Mouse (Mus musculus) heart, adult 11 months (tissue): ENCODE results near the gene 1700001C02Rik.

Source experiments
- DNase-seq: peaks from one replicate; pipeline ENCODE4 v3.0.0; 2022

1700001C02Rik gene

GRCm38 (mm10) chr5:30465861-30466260, at the start of gene 1700001C02Rik:
Gene 1700001C02Rik, plus strand, starts transcription at chr5:30466047.
- no peak for DNase-seq

- DNase-seq, result no peak
Observed at GRCm38 (mm10) chr5:30416665-30417064, 49.2 kb upstream of the 1700001C02Rik start.

GRCm38 (mm10) chr5:30423121-30423520, 42.7 kb upstream of the 1700001C02Rik start:
- no peak for DNase-seq

- DNase-seq, result no peak
Observed at GRCm38 (mm10) chr5:30423572-30424244, 42.1 kb upstream of the 1700001C02Rik start.

- DNase-seq, result no peak
Observed at GRCm38 (mm10) chr5:30427406-30427805, 38.4 kb upstream of the 1700001C02Rik start.

GRCm38 (mm10) chr5:30438931-30439330, 26.9 kb upstream of the 1700001C02Rik start:
- no peak for DNase-seq

GRCm38 (mm10) chr5:30440308-30440906, 25.4 kb upstream of the 1700001C02Rik start:
- DNase-seq, result no peak

GRCm38 (mm10) chr5:30442196-30442595, 23.7 kb upstream of the 1700001C02Rik start:
- no peak for DNase-seq

- no peak for DNase-seq
Observed at GRCm38 (mm10) chr5:30444327-30444895, 21.4 kb upstream of the 1700001C02Rik start.

GRCm38 (mm10) chr5:30456056-30456455, 9.8 kb upstream of the 1700001C02Rik start:
- no peak for DNase-seq

GRCm38 (mm10) chr5:30460155-30460554, 5.7 kb upstream of the 1700001C02Rik start:
- no peak for DNase-seq

GRCm38 (mm10) chr5:30461821-30462220, 4.0 kb upstream of the 1700001C02Rik start, which contains the start of gene Otof:
Gene Otof, minus strand, starts transcription at chr5:30461932.
- no peak for DNase-seq

- no peak for DNase-seq
Observed at GRCm38 (mm10) chr5:30466315-30466714, 468 bp downstream of the 1700001C02Rik start.

GRCm38 (mm10) chr5:30470454-30470853, 4.6 kb downstream of the 1700001C02Rik start:
- no peak for DNase-seq

- DNase-seq, result no peak
Observed at GRCm38 (mm10) chr5:30472148-30472547, 6.3 kb downstream of the 1700001C02Rik start.

GRCm38 (mm10) chr5:30476534-30476933, 10.7 kb downstream of the 1700001C02Rik start:
- DNase-seq, result no peak

GRCm38 (mm10) chr5:30482319-30482718, 16.5 kb downstream of the 1700001C02Rik start:
- DNase-seq, result no peak

GRCm38 (mm10) chr5:30483533-30483932, 17.7 kb downstream of the 1700001C02Rik start:
- DNase-seq, result peak; percentile 94

- no peak for DNase-seq
Observed at GRCm38 (mm10) chr5:30484591-30484990, 18.7 kb downstream of the 1700001C02Rik start.

- no peak for DNase-seq
Observed at GRCm38 (mm10) chr5:30485136-30485535, 19.3 kb downstream of the 1700001C02Rik start.

GRCm38 (mm10) chr5:30490215-30490614, 24.4 kb downstream of the 1700001C02Rik start:
- no peak for DNase-seq

- DNase-seq, result no peak
Observed at GRCm38 (mm10) chr5:30490845-30491244, 25.0 kb downstream of the 1700001C02Rik start.

GRCm38 (mm10) chr5:30493723-30494122, 27.9 kb downstream of the 1700001C02Rik start:
- DNase-seq, result no peak

- DNase-seq, result no peak
Observed at GRCm38 (mm10) chr5:30494606-30495005, 28.8 kb downstream of the 1700001C02Rik start.
